ENCODE assay signal across 10 mouse cellular contexts in genomic region chr7:105728701-105729428, GRCm38 (mm10). TPM values are rescaled to one million over a fixed set of nuclear protein-coding genes. Genes with fewer than 3 reads are reported as not detected.
DNase-seq lines count a peak whose midpoint lies in the region; ATAC-seq and TF ChIP-seq lines count a peak whose summit lies in the region.
"Had no signal": no experiment of that assay in that cellular context is flagged by ENCODE, and none has a peak within 500 bp of the region (broad histone marks: within the 10 kb centered on the region; RNA-seq: fewer than 3 reads in every experiment).

No protein-coding gene starts in this region.

- peak overlapping the region; percentile 48 for H3K27ac ChIP-seq in limb, embryonic 14.5 days (replicated peaks; ENCODE audit: low read depth, low read length)
- H3K27ac ChIP-seq in limb, embryonic 10.5 days, result no peak overlapping the region
- no peak overlapping the region for H3K27ac ChIP-seq in embryonic facial prominence, embryonic 13.5 days
- peak overlapping the region; percentile 45 for H3K27ac ChIP-seq in midbrain, embryonic 13.5 days
- H3K27ac ChIP-seq: stomach, embryonic 15.5 days had no signal

- H3K4me1 ChIP-seq in limb, embryonic 14.5 days (ENCODE audit: control insufficient read depth, insufficient read depth, low read length), result no peaks in the 10 kb centered on the region
- no peaks in the 10 kb centered on the region for H3K4me1 ChIP-seq in limb, embryonic 10.5 days
- no peaks in the 10 kb centered on the region for H3K4me1 ChIP-seq in embryonic facial prominence, embryonic 13.5 days
- peaks cover 17% of the 10 kb centered on the region for H3K4me1 ChIP-seq in midbrain, embryonic 13.5 days (replicated peaks)

- peak; percentile 71 for ATAC-seq in frontal cortex, adult (ENCODE audit: low TSS enrichment)
- ATAC-seq in limb, embryonic 14.5 days (ENCODE audit: low FRiP score, low read depth), result no peak
- no peak for ATAC-seq in embryonic facial prominence, embryonic 13.5 days (ENCODE audit: insufficient number of reproducible peaks, insufficient read depth, low FRiP score, low TSS enrichment, low read depth)
- ATAC-seq in midbrain, embryonic 13.5 days, result peak; percentile 57; the same call in 1 of the 2 replicates
- ATAC-seq: liver, postnatal 0 days had no signal

- no peak overlapping the region for H3K9ac ChIP-seq in limb, embryonic 14.5 days (ENCODE audit: low read depth, low read length, severe bottlenecking)
- H3K9ac ChIP-seq in embryonic facial prominence, embryonic 13.5 days, result 0 out of 2 replicates have a peak overlapping the region, but pooled peaks have one; percentile 2
- peak overlapping the region; percentile 37; the same call in 1 of the 2 replicates for H3K9ac ChIP-seq in midbrain, embryonic 13.5 days (replicated peaks)
- H3K9ac ChIP-seq: liver, postnatal 0 days; stomach, embryonic 15.5 days had no signal

- no peak for TF ChIP-seq POLR2A in limb, embryonic 14.5 days (IDR thresholded peaks at IDR 0.05; ENCODE audit: borderline replicate concordance, extremely low read depth, insufficient read depth, insufficient read length)

- DNase-seq in frontal cortex, postnatal 14 days (ENCODE audit: low spot score in 2 of 2), result no peak
- DNase-seq in limb, embryonic 14.5 days (ENCODE audit: low spot score), result no peak
- DNase-seq in limb, embryonic 10.5 days (ENCODE audit: low spot score), result no peak
- DNase-seq in MN1 (ENCODE audit: low spot score), result no peak
- DNase-seq in adrenal gland, postnatal 36 days, result no peak
- DNase-seq: liver, postnatal 0 days had no signal

- no peak overlapping the region for H3K4me2 ChIP-seq in limb, embryonic 14.5 days (replicated peaks; ENCODE audit: low read depth, low read length, severe bottlenecking)
- H3K4me2 ChIP-seq in embryonic facial prominence, embryonic 13.5 days, result no peak overlapping the region
- no peak overlapping the region for H3K4me2 ChIP-seq in midbrain, embryonic 13.5 days (replicated peaks)
- H3K4me2 ChIP-seq: stomach, embryonic 15.5 days had no signal

- H3K27me3 ChIP-seq in limb, embryonic 14.5 days (ENCODE audit: control insufficient read depth, insufficient read depth, low read length), result no peaks in the 10 kb centered on the region
- H3K27me3 ChIP-seq in limb, embryonic 10.5 days (ENCODE audit: low read depth, poor library complexity, severe bottlenecking), result no peaks in the 10 kb centered on the region
- no peaks in the 10 kb centered on the region for H3K27me3 ChIP-seq in embryonic facial prominence, embryonic 13.5 days
- H3K27me3 ChIP-seq in midbrain, embryonic 13.5 days, result no peaks in the 10 kb centered on the region
- H3K27me3 ChIP-seq: stomach, embryonic 15.5 days had no signal

- H3K4me3 ChIP-seq in limb, embryonic 14.5 days (replicated peaks; ENCODE audit: low read length), result no peak overlapping the region
- no peak overlapping the region for H3K4me3 ChIP-seq in limb, embryonic 10.5 days
- no peak overlapping the region for H3K4me3 ChIP-seq in embryonic facial prominence, embryonic 13.5 days
- no peak overlapping the region for H3K4me3 ChIP-seq in midbrain, embryonic 13.5 days (replicated peaks)
- H3K4me3 ChIP-seq: stomach, embryonic 15.5 days had no signal

- no peaks in the 10 kb centered on the region for H3K9me3 ChIP-seq in limb, embryonic 14.5 days (ENCODE audit: control insufficient read depth, low read length)
- H3K9me3 ChIP-seq in limb, embryonic 10.5 days (replicated peaks), result no peaks in the 10 kb centered on the region
- no peaks in the 10 kb centered on the region for H3K9me3 ChIP-seq in embryonic facial prominence, embryonic 13.5 days
- no peaks in the 10 kb centered on the region for H3K9me3 ChIP-seq in midbrain, embryonic 13.5 days
- H3K9me3 ChIP-seq: stomach, embryonic 15.5 days had no signal

- peaks cover 40% of the 10 kb centered on the region for H3K36me3 ChIP-seq in limb, embryonic 14.5 days (ENCODE audit: control insufficient read depth, insufficient read depth, low read length)
- H3K36me3 ChIP-seq in limb, embryonic 10.5 days, result peaks cover 54% of the 10 kb centered on the region
- peaks cover 50% of the 10 kb centered on the region for H3K36me3 ChIP-seq in embryonic facial prominence, embryonic 13.5 days
- peaks cover 40% of the 10 kb centered on the region for H3K36me3 ChIP-seq in midbrain, embryonic 13.5 days

- 78% methylated on average over 6 of the region's 6 CpGs for WGBS in limb, embryonic 14.5 days
- WGBS in limb, embryonic 10.5 days, result 87% methylated on average over 6 of the region's 6 CpGs
- 75% methylated on average over 6 of the region's 6 CpGs for WGBS in embryonic facial prominence, embryonic 13.5 days
- 31% methylated on average over 6 of the region's 6 CpGs for WGBS in midbrain, embryonic 13.5 days

RNA-seq across cellular contexts. Expression of gene Ilk, which starts 7.5 kb away (rescaled TPM):
- polyA plus RNA-seq in limb, embryonic 14.5 days (2012; rRNA removed), result 317 and 333 TPM in 2 replicates
- polyA plus RNA-seq in limb, embryonic 14.5 days (2014; fragmentation: Nextera tagmentation; extraction: Ambion mirVana), result 353 and 358 TPM in 2 replicates
- 195 and 200 TPM in 2 replicates for polyA plus RNA-seq in limb, embryonic 10.5 days (2016; fragmentation: Nextera tagmentation; extraction: Ambion mirVana)
- 253 and 273 TPM in 2 replicates for polyA plus RNA-seq in embryonic facial prominence, embryonic 13.5 days (2015; fragmentation: Nextera tagmentation; extraction: Ambion mirVana)
- polyA plus RNA-seq in midbrain, embryonic 13.5 days (2015; fragmentation: Nextera tagmentation; extraction: Ambion mirVana), result 180 and 198 TPM in 2 replicates
- 100 to 1,000 TPM; 145 to 159 TPM for total RNA-seq in adrenal gland, postnatal 36 days (2021)

RNA-seq across cellular contexts. Expression of gene Rrp8, which starts 8.3 kb away (rescaled TPM):
- polyA plus RNA-seq in limb, embryonic 14.5 days (2012; rRNA removed), result 23.9 and 27.6 TPM in 2 replicates
- 31.0 and 34.6 TPM in 2 replicates for polyA plus RNA-seq in limb, embryonic 14.5 days (2014; fragmentation: Nextera tagmentation; extraction: Ambion mirVana)
- 44.1 and 54.1 TPM in 2 replicates for polyA plus RNA-seq in limb, embryonic 10.5 days (2016; fragmentation: Nextera tagmentation; extraction: Ambion mirVana)
- 43.4 and 48.9 TPM in 2 replicates for polyA plus RNA-seq in embryonic facial prominence, embryonic 13.5 days (2015; fragmentation: Nextera tagmentation; extraction: Ambion mirVana)
- 29.2 and 30.5 TPM in 2 replicates for polyA plus RNA-seq in midbrain, embryonic 13.5 days (2015; fragmentation: Nextera tagmentation; extraction: Ambion mirVana)
- total RNA-seq in adrenal gland, postnatal 36 days (2021), result 10 to 100 TPM; 17.9 to 22.5 TPM

RNA-seq across cellular contexts. Expression of gene Taf10, which starts 15.3 kb away (rescaled TPM):
- polyA plus RNA-seq in limb, embryonic 14.5 days (2012; rRNA removed), result 251 and 282 TPM in 2 replicates
- 155 and 163 TPM in 2 replicates for polyA plus RNA-seq in limb, embryonic 14.5 days (2014; fragmentation: Nextera tagmentation; extraction: Ambion mirVana)
- polyA plus RNA-seq in limb, embryonic 10.5 days (2016; fragmentation: Nextera tagmentation; extraction: Ambion mirVana), result 165 and 180 TPM in 2 replicates
- 126 and 137 TPM in 2 replicates for polyA plus RNA-seq in embryonic facial prominence, embryonic 13.5 days (2015; fragmentation: Nextera tagmentation; extraction: Ambion mirVana)
- 109 and 127 TPM in 2 replicates for polyA plus RNA-seq in midbrain, embryonic 13.5 days (2015; fragmentation: Nextera tagmentation; extraction: Ambion mirVana)
- 100 to 1,000 TPM; 209 to 217 TPM for total RNA-seq in adrenal gland, postnatal 36 days (2021)

RNA-seq across cellular contexts. Expression of gene Tpp1, which starts 23.2 kb away (rescaled TPM):
- 58.5 and 79.8 TPM in 2 replicates for polyA plus RNA-seq in limb, embryonic 14.5 days (2012; rRNA removed)
- polyA plus RNA-seq in limb, embryonic 14.5 days (2014; fragmentation: Nextera tagmentation; extraction: Ambion mirVana), result 64.8 and 64.9 TPM in 2 replicates
- 39.8 and 40.5 TPM in 2 replicates for polyA plus RNA-seq in limb, embryonic 10.5 days (2016; fragmentation: Nextera tagmentation; extraction: Ambion mirVana)
- 44.0 and 45.8 TPM in 2 replicates for polyA plus RNA-seq in embryonic facial prominence, embryonic 13.5 days (2015; fragmentation: Nextera tagmentation; extraction: Ambion mirVana)
- polyA plus RNA-seq in midbrain, embryonic 13.5 days (2015; fragmentation: Nextera tagmentation; extraction: Ambion mirVana), result 35.6 and 41.1 TPM in 2 replicates
- total RNA-seq in adrenal gland, postnatal 36 days (2021), result 100 to 1,000 TPM in 1 of 2 experiments, 10 to 100 TPM in 1; 99.2 to 113 TPM

RNA-seq across cellular contexts. Expression of gene Dchs1, which starts 58.6 kb away (rescaled TPM):
- polyA plus RNA-seq in limb, embryonic 14.5 days (2012; rRNA removed), result 48.6 and 72.0 TPM in 2 replicates
- 28.5 and 34.7 TPM in 2 replicates for polyA plus RNA-seq in limb, embryonic 14.5 days (2014; fragmentation: Nextera tagmentation; extraction: Ambion mirVana)
- 17.3 and 21.2 TPM in 2 replicates for polyA plus RNA-seq in limb, embryonic 10.5 days (2016; fragmentation: Nextera tagmentation; extraction: Ambion mirVana)
- 21.0 and 21.5 TPM in 2 replicates for polyA plus RNA-seq in embryonic facial prominence, embryonic 13.5 days (2015; fragmentation: Nextera tagmentation; extraction: Ambion mirVana)
- 16.8 and 20.5 TPM in 2 replicates for polyA plus RNA-seq in midbrain, embryonic 13.5 days (2015; fragmentation: Nextera tagmentation; extraction: Ambion mirVana)
- 1 to 10 TPM; 7.5 to 8.0 TPM for total RNA-seq in adrenal gland, postnatal 36 days (2021)

Comparison
In these comparisons a context has a peak if more than half of its experiments do, and no peak if none do; other contexts are left out.
1. H3K27ac ChIP-seq: peak in limb, embryonic 14.5 days (single experiment) and midbrain, embryonic 13.5 days (single experiment); none in limb, embryonic 10.5 days (single experiment) and embryonic facial prominence, embryonic 13.5 days (single experiment).
2. ATAC-seq: peak in frontal cortex, adult (single experiment) and midbrain, embryonic 13.5 days (single experiment); none in limb, embryonic 14.5 days (single experiment) and embryonic facial prominence, embryonic 13.5 days (single experiment).